Mouse (Mus musculus) stomach, embryonic 15.5 days (tissue): ENCODE results near the gene Gli1. TPM values are rescaled to one million over a fixed set of nuclear protein-coding genes. Genes with fewer than 3 reads are reported as not detected.

Experiments
- ATAC-seq: fragments of 200-750 bp; cut with Nextera tagmentation; 2 replicates; pipeline ENCODE4 v1.8.0; 2017; ENCODE audit warnings: low read depth, moderate number of reproducible peaks, moderate TSS enrichment; ENCODE audit not compliant: insufficient read depth, low FRiP score
- H3K27ac ChIP-seq: fragments of 300-500 bp; sonication (generic); 2 replicates; pipeline ENCODE4 v1.5.1; 2015; ENCODE audit warnings: mild to moderate bottlenecking, inconsistent platforms
- H3K27me3 ChIP-seq: fragments of 300-500 bp; sonication (generic); replicated peaks from 2 replicates; pipeline ENCODE4 v1.6.1; 2015; ENCODE audit warnings: inconsistent platforms
- H3K36me3 ChIP-seq: fragments of 300-500 bp; sonication (generic); 2 replicates; pipeline ENCODE4 v1.6.1; 2015; ENCODE audit warnings: inconsistent platforms
- H3K4me1 ChIP-seq: fragments of 300-500 bp; sonication (generic); 2 replicates; pipeline ENCODE4 v1.6.1; 2015; ENCODE audit warnings: inconsistent platforms
- H3K4me2 ChIP-seq: fragments of 300-500 bp; sonication (generic); 2 replicates; pipeline ENCODE4 v1.6.1; 2015; ENCODE audit warnings: mild to moderate bottlenecking, inconsistent platforms
- H3K4me3 ChIP-seq: fragments of 300-500 bp; sonication (generic); replicated peaks from 2 replicates; pipeline ENCODE4 v1.5.1; 2015; ENCODE audit warnings: inconsistent platforms
- H3K9ac ChIP-seq: fragments of 300-500 bp; sonication (generic); 2 replicates; pipeline ENCODE4 v1.6.1; 2015; ENCODE audit warnings: inconsistent platforms
- H3K9me3 ChIP-seq: fragments of 300-500 bp; sonication (generic); 2 replicates; pipeline ENCODE4 v1.6.1; 2016; ENCODE audit warnings: inconsistent platforms
- WGBS: fragments of 180-500 bp; shearing (Covaris S2); methylation state at CpG from one replicate; pipeline ENCODE4 v1.1.7; 2015; 5-methylcytosine and 5-hydroxymethylcytosine counted together
- polyA plus RNA-seq: library from polyadenylated mRNA; unstranded; fragments of >200 nt; fragmentation: Nextera tagmentation; extraction: Ambion mirVana; gene quantifications from 2 replicates; pipeline ENCODE4 v1.2.1, GENCODE M21; 2015

Gli1 gene
- polyA plus RNA-seq, 1 experiment from 2014 or later, result 9.1 TPM

GRCm38 (mm10) chr10:127341360-127341690, 449 bp downstream of the Gli1 start:
- Histone ChIP-seq H3K27ac (peak overlapping the region; percentile 95), H3K27me3 (peaks cover 10% of the 10 kb centered on the region), H3K4me3 (peak overlapping the region; percentile 54), H3K9ac (peak overlapping the region; percentile 37; the same call in 1 of the 2 replicates), H3K4me1 (peaks cover 15% of the 10 kb centered on the region; the same call in 1 of the 2 replicates), H3K9me3 (no peaks in the 10 kb centered on the region), H3K4me2 (peak overlapping the region; percentile 93), H3K36me3 (no peaks in the 10 kb centered on the region)
- no peak for ATAC-seq
- 1% methylated on average over 10 of the region's 11 CpGs for WGBS

DNA sequence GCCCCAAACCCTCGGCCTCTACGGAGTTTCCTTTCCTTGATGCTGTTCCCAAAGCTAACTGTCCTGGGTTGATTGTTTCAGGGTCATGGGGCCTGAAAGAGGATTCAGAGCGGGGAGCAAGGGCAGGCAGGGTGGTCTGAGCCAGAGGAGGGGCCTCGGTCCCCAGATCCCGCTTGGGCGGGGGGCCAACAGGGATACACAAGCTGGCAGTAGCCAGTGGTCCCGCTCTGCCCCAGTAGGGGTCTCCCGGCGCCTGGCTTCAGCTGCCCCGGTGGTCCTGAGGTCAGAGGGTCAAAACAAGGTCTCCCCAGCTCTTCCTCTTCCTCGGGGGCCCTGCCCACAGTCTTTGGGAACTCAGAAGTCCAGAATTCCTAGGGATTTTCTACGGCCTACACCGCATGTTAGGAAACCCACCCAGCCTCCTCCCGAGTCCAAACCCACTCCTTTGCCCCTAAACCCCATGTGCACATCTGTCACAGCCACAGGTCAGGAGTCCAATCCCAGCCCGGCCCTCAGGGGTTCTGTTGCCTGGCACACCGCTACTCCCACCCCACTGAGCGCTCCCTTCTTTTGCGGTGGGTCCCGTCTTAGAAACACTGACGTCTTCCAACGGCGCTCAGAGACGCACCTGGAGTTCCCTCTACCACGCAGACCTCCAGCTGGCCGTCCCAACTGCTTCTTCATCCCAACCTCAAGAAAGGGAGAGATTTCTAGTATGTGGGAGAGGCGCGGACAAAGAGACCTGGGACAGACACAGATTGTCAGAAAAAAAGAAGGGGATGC, 1.0 kb downstream of the Gli1 start:
- peaks cover 10% of the 10 kb centered on the region for H3K27me3 ChIP-seq
- peak overlapping the region; percentile 37 for H3K9ac ChIP-seq
- H3K4me1 ChIP-seq, result peaks cover 15% of the 10 kb centered on the region; the same call in 1 of the 2 replicates
- H3K27ac ChIP-seq, result peak overlapping the region; percentile 95
- peak overlapping the region; percentile 54 for H3K4me3 ChIP-seq
- no peak for ATAC-seq
- H3K36me3 ChIP-seq, result no peaks in the 10 kb centered on the region
- under 1% methylated on average over 27 of the region's 27 CpGs for WGBS
- peak overlapping the region; percentile 93 for H3K4me2 ChIP-seq
- H3K9me3 ChIP-seq, result no peaks in the 10 kb centered on the region

DNA sequence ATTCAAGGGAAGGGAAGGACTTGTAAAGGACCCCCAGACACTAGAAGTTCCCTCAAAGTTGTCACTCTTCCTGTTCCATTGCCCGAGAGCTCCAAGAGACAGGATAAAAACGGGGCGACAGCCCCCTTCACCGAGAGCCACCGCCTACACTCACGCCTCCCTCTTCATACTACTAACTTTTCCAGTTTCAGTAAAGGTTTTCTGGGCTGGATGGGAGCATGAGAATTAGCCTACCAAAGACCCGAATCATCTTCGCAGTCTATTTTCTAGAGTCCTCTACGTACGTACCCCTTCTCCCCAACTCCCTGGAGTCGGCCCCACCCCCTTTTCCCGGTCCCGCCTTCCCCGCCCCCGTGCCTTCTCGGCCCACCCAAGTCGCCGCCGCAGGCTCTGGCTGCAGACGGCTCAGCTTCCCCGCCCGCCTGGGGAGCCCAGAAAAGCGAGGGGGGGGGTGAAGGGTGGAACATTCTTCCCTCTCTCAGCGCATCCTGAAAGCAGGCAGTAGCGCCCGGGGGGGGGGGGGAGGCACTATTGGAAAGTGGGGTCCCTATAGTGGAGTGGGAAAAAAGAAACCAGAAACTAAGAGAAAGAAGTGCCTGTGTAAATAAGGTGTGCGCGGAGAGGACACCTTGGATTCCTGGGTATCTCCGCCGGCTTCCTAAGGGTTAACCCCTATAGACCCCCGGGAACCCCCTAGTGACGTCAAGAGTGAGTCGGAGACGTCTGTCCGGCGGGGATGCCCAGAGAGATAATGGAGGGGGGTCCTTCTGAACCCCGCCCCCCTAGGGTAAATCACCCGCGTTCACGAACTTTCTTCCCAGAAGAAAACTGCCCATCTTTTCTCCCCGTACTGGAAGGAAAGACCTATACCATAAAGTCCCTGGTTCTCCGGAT, 1.8 kb downstream of the Gli1 start:
- H3K9me3 ChIP-seq, result no peaks in the 10 kb centered on the region
- H3K9ac ChIP-seq, result peak overlapping the region; percentile 25
- peaks cover 10% of the 10 kb centered on the region for H3K27me3 ChIP-seq
- H3K4me1 ChIP-seq, result peaks cover 15% of the 10 kb centered on the region; the same call in 1 of the 2 replicates
- peak overlapping the region; percentile 93 for H3K4me2 ChIP-seq
- H3K4me3 ChIP-seq, result peak overlapping the region; percentile 54
- ATAC-seq, result peak; percentile 34
- under 1% methylated on average over 36 of the region's 42 CpGs for WGBS
- no peaks in the 10 kb centered on the region for H3K36me3 ChIP-seq
- H3K27ac ChIP-seq, result peak overlapping the region; percentile 95

- Histone ChIP-seq H3K4me2 (peak overlapping the region; percentile 93), H3K4me1 (peaks cover 15% of the 10 kb centered on the region; the same call in 1 of the 2 replicates)
- ATAC-seq, result peak; percentile 74
These were observed 2.7 kb downstream of the Gli1 start for GRCm38 (mm10) chr10:127338930-127339682.

DNA sequence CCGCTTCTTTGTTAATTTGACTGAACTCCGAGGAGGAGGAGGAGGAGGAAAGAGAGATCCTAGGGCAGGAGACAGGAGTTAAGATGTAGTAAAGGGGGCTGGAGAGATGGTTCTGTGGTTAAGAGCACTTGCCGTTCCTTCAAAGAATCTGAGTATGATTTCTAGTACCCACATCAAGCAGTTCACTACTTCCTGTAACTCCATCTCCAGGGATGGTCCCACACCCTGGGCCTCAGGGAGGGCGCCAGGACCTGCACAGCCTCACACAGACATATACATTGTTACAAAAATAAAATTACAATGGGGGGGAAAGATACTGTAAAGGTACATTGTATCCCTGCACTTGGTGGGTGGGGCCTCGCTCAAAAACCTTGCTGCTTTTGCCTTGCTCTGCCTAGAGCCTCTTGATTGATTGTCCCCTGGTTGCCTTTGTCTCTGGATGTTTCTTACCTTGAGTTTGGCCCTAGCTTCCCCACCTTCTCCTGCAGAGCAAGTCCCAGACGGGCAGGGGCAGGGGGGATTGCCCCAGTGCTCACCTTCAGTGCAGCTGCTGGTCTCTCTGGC, 4.2 kb downstream of the Gli1 start:
- 74% methylated on average over 6 of the region's 6 CpGs for WGBS
- no peak for ATAC-seq

More at GRCm38 (mm10) chr10:127338930-127339682, 2.7 kb downstream of the Gli1 start:
- WGBS, result under 1% methylated on average over 31 of the region's 31 CpGs
- Histone ChIP-seq H3K9me3 (no peaks in the 10 kb centered on the region), H3K36me3 (no peaks in the 10 kb centered on the region), H3K27ac (peak overlapping the region; percentile 95), H3K4me3 (peak overlapping the region; percentile 54), H3K9ac (peak overlapping the region; percentile 25; the same call in 1 of the 2 replicates), H3K27me3 (peaks cover 10% of the 10 kb centered on the region)

GRCm38 (mm10) chr10:127336952-127337351, 4.8 kb downstream of the Gli1 start:
- Histone ChIP-seq H3K4me3 (no peak overlapping the region), H3K36me3 (no peaks in the 10 kb centered on the region), H3K9me3 (no peaks in the 10 kb centered on the region), H3K27ac (no peak overlapping the region), H3K27me3 (peaks cover 10% of the 10 kb centered on the region), H3K4me2 (no peak overlapping the region), H3K9ac (no peak overlapping the region), H3K4me1 (peaks cover 10% of the 10 kb centered on the region; the same call in 1 of the 2 replicates)
- no peak for ATAC-seq
- 61% methylated on average over 5 of the region's 5 CpGs for WGBS

More for the DNA sequence above, 4.2 kb downstream of the Gli1 start:
- Histone ChIP-seq H3K4me2 (no peak overlapping the region), H3K9ac (no peak overlapping the region), H3K27ac (no peak overlapping the region), H3K4me1 (peaks cover 13% of the 10 kb centered on the region; the same call in 1 of the 2 replicates), H3K9me3 (no peaks in the 10 kb centered on the region), H3K4me3 (no peak overlapping the region), H3K27me3 (peaks cover 10% of the 10 kb centered on the region), H3K36me3 (no peaks in the 10 kb centered on the region)

DNA sequence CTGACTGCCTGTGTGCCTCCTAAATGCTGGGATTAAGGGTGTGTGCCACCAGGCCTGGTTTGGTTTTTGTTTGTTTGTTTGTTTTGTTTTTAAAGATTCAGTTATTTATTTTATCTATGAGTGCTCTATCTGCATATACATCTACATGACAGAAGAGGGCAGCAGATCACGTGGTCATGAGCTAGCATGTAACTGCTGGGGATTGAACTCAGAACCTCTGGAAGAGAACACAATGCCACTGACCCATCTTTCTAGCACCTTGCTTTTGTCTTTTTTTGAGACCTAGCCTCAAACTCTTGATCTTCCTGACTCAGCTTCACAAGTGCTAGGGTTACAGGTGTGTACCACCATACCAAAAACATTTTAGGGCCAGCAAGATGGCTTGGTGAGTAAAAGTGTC, 6.5 kb downstream of the Gli1 start:
- Histone ChIP-seq H3K4me2 (no peak overlapping the region), H3K9me3 (no peaks in the 10 kb centered on the region), H3K4me3 (no peak overlapping the region), H3K27ac (no peak overlapping the region), H3K36me3 (peaks cover 2% of the 10 kb centered on the region; the same call in 1 of the 2 replicates), H3K4me1 (0 out of 2 replicates have a peak, but pooled peaks cover 3% of the 10 kb centered on the region), H3K9ac (no peak overlapping the region), H3K27me3 (peaks cover 2% of the 10 kb centered on the region; the same call in 1 of the 2 replicates)
- no peak for ATAC-seq
- 64% methylated on average over 1 of the region's 1 CpGs for WGBS

DNA sequence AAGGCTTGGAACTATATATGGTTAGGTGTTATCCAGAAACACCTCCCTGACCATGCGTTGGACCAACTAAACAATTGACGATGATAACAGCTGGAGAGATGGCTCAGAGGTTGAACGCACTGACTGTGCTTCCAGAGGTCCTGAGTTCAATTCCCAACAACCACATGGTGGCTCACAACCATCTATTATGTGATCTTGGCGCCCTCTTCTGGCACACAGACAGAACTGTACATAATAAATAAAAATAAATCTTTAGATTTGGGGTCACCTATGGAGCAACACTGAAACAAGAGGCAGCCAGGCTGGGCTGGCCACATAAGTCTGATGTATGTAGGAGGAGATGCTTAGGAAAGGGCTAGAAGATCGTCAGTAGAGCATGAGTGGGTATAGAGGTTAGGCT, 8.6 kb downstream of the Gli1 start:
- ATAC-seq, result no peak
- 69% methylated on average over 5 of the region's 5 CpGs for WGBS
- peaks cover 7% of the 10 kb centered on the region; the same call in 1 of the 2 replicates for H3K36me3 ChIP-seq
- no peak overlapping the region for H3K27ac ChIP-seq
- H3K4me1 ChIP-seq, result no peaks in the 10 kb centered on the region
- H3K27me3 ChIP-seq, result no peaks in the 10 kb centered on the region; the same call in 1 of the 2 replicates
- no peak overlapping the region for H3K9ac ChIP-seq
- H3K4me2 ChIP-seq, result no peak overlapping the region
- no peaks in the 10 kb centered on the region for H3K9me3 ChIP-seq
- H3K4me3 ChIP-seq, result no peak overlapping the region

DNA sequence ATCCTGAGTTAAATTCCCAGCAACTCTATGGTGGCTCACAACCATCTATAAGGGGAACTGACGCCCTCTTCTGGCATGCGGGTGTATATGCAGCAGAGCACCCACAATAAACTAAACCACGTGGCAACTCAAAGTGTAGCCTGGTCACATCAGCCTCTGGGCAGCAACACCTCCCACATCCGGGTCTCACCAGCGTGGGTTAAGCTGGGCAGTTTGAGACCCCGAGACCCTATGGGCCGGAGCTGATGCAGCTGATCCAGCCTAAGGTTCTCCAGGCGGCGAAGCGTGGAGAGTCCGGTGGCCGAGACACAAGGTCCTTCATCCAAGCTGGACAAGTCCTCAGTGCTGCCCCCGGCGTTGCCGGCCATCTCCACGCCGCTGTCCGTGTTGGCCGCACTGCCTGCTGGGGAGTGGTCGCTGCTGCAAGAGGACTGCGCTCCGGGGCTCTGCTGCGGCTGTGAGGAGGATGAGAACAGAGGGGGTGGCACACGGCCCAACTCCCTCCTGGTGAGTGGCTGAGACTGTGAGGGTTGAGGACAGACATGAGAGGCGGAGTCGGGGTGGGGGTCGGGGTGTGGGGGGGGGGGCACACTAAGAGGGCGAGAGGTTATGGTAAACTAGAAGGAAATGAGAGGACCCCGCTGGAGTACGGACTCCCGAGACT, 9.4 kb downstream of the Gli1 start:
- Histone ChIP-seq H3K9me3 (no peaks in the 10 kb centered on the region), H3K36me3 (peaks cover 7% of the 10 kb centered on the region; the same call in 1 of the 2 replicates), H3K9ac (no peak overlapping the region), H3K4me3 (no peak overlapping the region), H3K4me2 (peak overlapping the region; percentile 31; the same call in 1 of the 2 replicates), H3K27ac (no peak overlapping the region), H3K27me3 (peaks cover 7% of the 10 kb centered on the region; the same call in 1 of the 2 replicates), H3K4me1 (no peaks in the 10 kb centered on the region)
- WGBS, result 42% methylated on average over 31 of the region's 31 CpGs
- ATAC-seq, result no peak

DNA sequence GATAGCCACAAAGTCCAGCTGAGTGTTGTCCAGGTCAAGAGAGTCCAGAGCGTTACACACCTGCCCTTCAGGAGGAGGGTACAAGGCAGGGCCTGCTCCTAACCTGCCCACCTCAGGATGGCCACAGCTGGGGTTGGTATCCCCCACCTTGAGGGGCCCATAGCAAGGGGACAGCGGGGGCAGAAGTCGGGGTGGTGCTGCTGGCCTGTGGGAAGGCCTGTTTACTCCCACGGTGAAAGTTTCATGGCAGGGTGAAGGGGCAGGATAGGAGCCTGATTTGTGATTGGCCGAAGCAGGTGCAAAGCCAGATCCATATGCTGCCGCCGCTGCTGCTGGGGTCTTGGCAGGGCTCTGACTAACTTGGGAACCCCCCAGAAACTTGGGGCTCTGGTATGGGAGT, 11.6 kb downstream of the Gli1 start:
- no peak overlapping the region for H3K9ac ChIP-seq
- peaks cover 7% of the 10 kb centered on the region; the same call in 1 of the 2 replicates for H3K36me3 ChIP-seq
- H3K4me2 ChIP-seq, result no peak overlapping the region
- no peaks in the 10 kb centered on the region for H3K9me3 ChIP-seq
- no peak for ATAC-seq
- whole genome bisulfite sequencing, result 80% methylated on average over 7 of the region's 7 CpGs
- no peak overlapping the region for H3K4me3 ChIP-seq
- H3K27ac ChIP-seq, result no peak overlapping the region
- H3K4me1 ChIP-seq, result peaks cover 17% of the 10 kb centered on the region
- peaks cover 23% of the 10 kb centered on the region; the same call in 1 of the 2 replicates for H3K27me3 ChIP-seq
